Mouse (Mus musculus) midbrain, embryonic 15.5 days (tissue): ENCODE results near the gene BC025446. TPM values are rescaled to one million over a fixed set of nuclear protein-coding genes. Genes with fewer than 3 reads are reported as not detected.

Experiments
- ATAC-seq: fragments of 200-750 bp; cut with Nextera tagmentation; replicated peaks from 2 replicates; pipeline ENCODE4 v1.8.0; 2017; ENCODE audit warnings: moderate TSS enrichment
- H3K27ac ChIP-seq: fragments of 300-500 bp; sonication (generic); 2 replicates; pipeline ENCODE4 v1.5.1; 2015; ENCODE audit warnings: mild to moderate bottlenecking, inconsistent platforms
- H3K27me3 ChIP-seq: fragments of 300-500 bp; sonication (generic); replicated peaks from 2 replicates; pipeline ENCODE4 v1.6.1; 2015; ENCODE audit warnings: inconsistent platforms
- H3K36me3 ChIP-seq: fragments of 300-500 bp; sonication (generic); replicated peaks from 2 replicates; pipeline ENCODE4 v1.6.1; 2015; ENCODE audit warnings: inconsistent platforms
- H3K4me1 ChIP-seq: fragments of 300-500 bp; sonication (generic); 2 replicates; pipeline ENCODE4 v1.6.1; 2015; ENCODE audit warnings: inconsistent platforms
- H3K4me2 ChIP-seq: fragments of 300-500 bp; sonication (generic); 2 replicates; pipeline ENCODE4 v1.6.1; 2015; ENCODE audit warnings: inconsistent platforms, mild to moderate bottlenecking, moderate library complexity
- H3K4me3 ChIP-seq: fragments of 300-500 bp; sonication (generic); 2 replicates; pipeline ENCODE4 v1.5.1; 2015; ENCODE audit warnings: mild to moderate bottlenecking, inconsistent platforms
- H3K9ac ChIP-seq: fragments of 300-500 bp; sonication (generic); 2 replicates; pipeline ENCODE4 v1.6.1; 2015; ENCODE audit warnings: mild to moderate bottlenecking, inconsistent platforms
- H3K9me3 ChIP-seq: fragments of 300-500 bp; sonication (generic); 2 replicates; pipeline ENCODE4 v1.6.1; 2016; ENCODE audit warnings: inconsistent platforms
- WGBS: fragments of 180-500 bp; shearing (Covaris S2); methylation state at CpG from one replicate; pipeline ENCODE4 v1.1.7; 2015; ENCODE audit warnings: mixed read lengths; 5-methylcytosine and 5-hydroxymethylcytosine counted together
- polyA plus RNA-seq: library from polyadenylated mRNA; unstranded; fragments of >200 nt; fragmentation: Nextera tagmentation; extraction: Ambion mirVana; gene quantifications from 2 replicates; pipeline ENCODE4 v1.2.1, GENCODE M21; 2015

Gene BC025446
- polyA plus RNA-seq, 1 experiment from 2014 or later = not detected

DNA sequence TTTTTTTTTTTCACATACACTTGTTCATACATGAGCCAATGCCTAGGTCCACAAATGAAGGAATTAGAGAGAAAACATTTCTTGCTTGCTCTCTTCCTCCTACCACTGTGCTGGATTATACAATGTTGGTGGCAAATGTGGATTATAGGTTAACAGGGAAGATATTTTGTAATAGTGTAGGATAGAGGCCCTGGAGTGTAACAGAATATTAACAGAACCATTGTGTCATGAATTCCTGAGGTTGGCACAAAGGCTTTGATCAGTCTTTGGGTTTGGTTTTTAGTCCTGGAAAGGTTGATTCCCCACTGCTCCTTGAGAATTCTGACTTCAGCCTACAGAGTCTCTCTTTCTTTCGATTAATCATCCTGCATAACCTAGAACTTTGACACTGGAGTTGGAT lies 50.5 kb downstream of the BC025446 start:
- H3K4me2 ChIP-seq = no peak overlapping the region
- H3K4me3 ChIP-seq = no peak overlapping the region
- H3K27ac ChIP-seq = no peak overlapping the region
- H3K9me3 ChIP-seq = no peaks in the 10 kb centered on the region
- no peaks in the 10 kb centered on the region for H3K27me3 ChIP-seq
- ATAC-seq = no peak
- H3K36me3 ChIP-seq = no peaks in the 10 kb centered on the region
- no peak overlapping the region for H3K9ac ChIP-seq
- WGBS = 73% methylated on average over 1 of the region's 1 CpGs
- no peaks in the 10 kb centered on the region for H3K4me1 ChIP-seq

GRCm38 (mm10) chr15:75268121-75268520 lies 51.9 kb downstream of the BC025446 start, which contains the start of gene Ly6f:
Gene Ly6f (plus strand): TSS chr15:75268421.
- Histone ChIP-seq H3K27me3 (no peaks in the 10 kb centered on the region), H3K4me2 (no peak within 1 kb of the TSS), H3K4me3 (no peak within 1 kb of the TSS), H3K27ac (no peak within 1 kb of the TSS), H3K9me3 (no peaks in the 10 kb centered on the region), H3K9ac (no peak within 1 kb of the TSS), H3K36me3 (no peaks in the 10 kb centered on the region), H3K4me1 (no peaks in the 10 kb centered on the region)
- ATAC-seq = no peak

DNA sequence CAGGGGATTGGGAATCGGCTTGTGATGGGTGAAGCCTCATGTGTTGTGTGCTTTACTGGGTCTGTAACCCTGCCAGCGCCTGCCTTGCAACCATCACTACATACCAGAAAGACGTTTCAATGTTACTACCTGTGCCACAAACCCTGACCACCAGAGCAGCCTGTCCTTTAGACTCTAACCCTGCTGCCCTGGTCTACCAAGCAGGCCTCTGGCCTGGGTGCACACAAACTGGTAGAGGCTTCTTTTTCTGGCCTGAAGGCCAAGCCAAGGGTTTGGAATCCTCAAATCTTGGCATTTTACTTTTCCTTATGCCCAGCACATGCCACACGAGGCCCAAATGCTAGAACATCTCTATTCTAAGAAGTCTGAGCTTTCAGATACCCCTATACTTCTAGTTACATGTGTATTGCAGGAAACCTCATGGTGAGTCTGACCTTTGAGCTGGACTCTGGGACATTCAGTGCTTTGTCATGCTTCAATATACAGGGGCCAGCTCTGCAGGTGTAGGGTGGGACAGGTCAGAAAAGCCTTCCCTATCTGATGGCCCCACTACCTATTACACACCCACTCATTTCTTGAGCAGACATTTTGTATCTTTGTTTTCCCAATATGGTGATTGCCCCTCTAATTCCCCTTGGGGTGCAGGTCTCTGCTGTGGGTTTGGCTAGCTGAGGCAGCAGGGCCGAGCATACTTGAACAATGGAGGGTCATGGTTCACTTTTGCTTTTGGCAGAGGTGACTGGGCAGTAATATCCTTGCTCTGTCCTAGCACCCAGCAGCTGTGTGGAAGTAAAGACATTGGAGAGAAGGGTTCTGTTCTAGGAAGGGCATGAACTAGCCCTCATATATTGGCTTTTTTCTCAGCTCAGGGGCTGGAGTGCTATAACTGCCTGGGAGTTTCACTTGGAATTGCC lies 53.0 kb downstream of the BC025446 start:
- Histone ChIP-seq H3K36me3 (no peaks in the 10 kb centered on the region), H3K9me3 (no peaks in the 10 kb centered on the region), H3K4me2 (no peak overlapping the region), H3K27ac (no peak overlapping the region), H3K4me1 (no peaks in the 10 kb centered on the region), H3K9ac (no peak overlapping the region), H3K27me3 (no peaks in the 10 kb centered on the region), H3K4me3 (no peak overlapping the region)
- 78% methylated on average over 5 of the region's 5 CpGs for WGBS
- ATAC-seq = no peak

GRCm38 (mm10) chr15:75270169-75270568 lies 54.0 kb downstream of the BC025446 start:
- no peak for ATAC-seq
- Histone ChIP-seq H3K4me3 (no peak overlapping the region), H3K27ac (no peak overlapping the region), H3K4me1 (no peaks in the 10 kb centered on the region), H3K4me2 (no peak overlapping the region), H3K9me3 (no peaks in the 10 kb centered on the region), H3K27me3 (no peaks in the 10 kb centered on the region), H3K9ac (no peak overlapping the region), H3K36me3 (no peaks in the 10 kb centered on the region)

- Histone ChIP-seq H3K4me1 (no peaks in the 10 kb centered on the region), H3K27ac (no peak overlapping the region), H3K36me3 (no peaks in the 10 kb centered on the region), H3K9ac (no peak overlapping the region), H3K9me3 (no peaks in the 10 kb centered on the region), H3K4me3 (no peak overlapping the region), H3K27me3 (no peaks in the 10 kb centered on the region), H3K4me2 (no peak overlapping the region)
- no peak for ATAC-seq
- 81% methylated on average over 3 of the region's 3 CpGs for WGBS
These were observed 54.7 kb downstream of the BC025446 start for GRCm38 (mm10) chr15:75270691-75271362.

GRCm38 (mm10) chr15:75271426-75271825 lies 55.2 kb downstream of the BC025446 start:
- WGBS = 75% methylated on average over 1 of the region's 1 CpGs
- H3K4me3 ChIP-seq = no peak overlapping the region
- H3K4me2 ChIP-seq = no peak overlapping the region
- H3K27ac ChIP-seq = no peak overlapping the region
- H3K4me1 ChIP-seq = no peaks in the 10 kb centered on the region
- H3K9me3 ChIP-seq = no peaks in the 10 kb centered on the region
- H3K27me3 ChIP-seq = no peaks in the 10 kb centered on the region
- no peak overlapping the region for H3K9ac ChIP-seq
- ATAC-seq = no peak
- no peaks in the 10 kb centered on the region for H3K36me3 ChIP-seq

DNA sequence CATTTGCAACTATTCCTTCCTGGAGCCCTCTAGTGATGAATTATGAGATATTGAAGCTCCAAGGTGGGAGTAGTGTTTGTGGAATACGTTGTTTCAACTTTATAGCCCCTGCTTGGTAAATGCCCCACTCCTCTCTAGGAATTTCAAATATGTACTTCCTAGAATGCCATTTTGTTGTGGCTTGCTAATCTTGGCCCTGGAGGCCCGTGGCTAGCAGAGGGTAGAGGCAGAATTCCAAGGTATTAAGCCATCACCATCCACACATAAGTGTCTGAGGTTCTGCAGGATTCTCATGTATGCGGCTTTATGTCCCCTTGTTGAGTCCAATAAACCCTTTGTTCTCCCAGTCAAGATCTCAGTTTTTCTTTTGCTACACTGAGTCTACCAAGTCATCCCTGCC lies 55.7 kb downstream of the BC025446 start:
- 72% methylated on average over 3 of the region's 3 CpGs for WGBS
- no peak overlapping the region for H3K4me2 ChIP-seq

More for the DNA sequence above, 55.7 kb downstream of the BC025446 start:
- Histone ChIP-seq H3K27ac (no peak overlapping the region), H3K9me3 (no peaks in the 10 kb centered on the region), H3K27me3 (no peaks in the 10 kb centered on the region), H3K9ac (no peak overlapping the region), H3K36me3 (no peaks in the 10 kb centered on the region), H3K4me3 (no peak overlapping the region), H3K4me1 (no peaks in the 10 kb centered on the region)
- ATAC-seq = no peak

Other genes starting within 250 kb of the BC025446 start
- not detected in 2 replicates for gene Ly6i, start 232.9 kb upstream of the BC025446 start, polyA plus RNA-seq
- 1.3 and 2.0 TPM in 2 replicates for gene Ly6a, start 218.3 kb upstream of the BC025446 start, polyA plus RNA-seq
- 5.3 and 6.4 TPM in 2 replicates for gene Ly6c1, start 167.5 kb upstream of the BC025446 start, polyA plus RNA-seq
- 0.34 and 0.50 TPM in 2 replicates for gene Ly6c2, start 104.4 kb upstream of the BC025446 start, polyA plus RNA-seq
- not detected in 2 replicates for gene Ly6g, start 61.1 kb upstream of the BC025446 start, polyA plus RNA-seq
- gene Ly6f, start 52.0 kb downstream of the BC025446 start, polyA plus RNA-seq = not detected in 2 replicates